Mouse (Mus musculus) testis, postnatal 14 days (tissue): ENCODE results near the gene Tcl1b5.
"Not testable (repeated sequence)": the region's sequence is repeated elsewhere in the genome, so short reads cannot be mapped to it uniquely, and the experiment has no call there.

ENCODE experiments used
- DNase-seq: peaks from one replicate; pipeline ENCODE4 v3.0.0; 2021; ENCODE audit warnings: low spot score

Tcl1b5 gene

GRCm38 (mm10) chr12:105176044-105176443 is at the start of gene Tcl1b5:
Gene Tcl1b5, plus strand, starts transcription at chr12:105176344.
- DNase-seq: not testable (repeated sequence)

GRCm38 (mm10) chr12:105126516-105126915 is 49.6 kb upstream of the Tcl1b5 start:
- DNase-seq: no peak

GRCm38 (mm10) chr12:105127607-105128006 is 48.5 kb upstream of the Tcl1b5 start:
- no peak for DNase-seq

- not testable (repeated sequence) for DNase-seq
These were observed 46.5 kb upstream of the Tcl1b5 start for GRCm38 (mm10) chr12:105129494-105130205.

GRCm38 (mm10) chr12:105134167-105134566 is 42.0 kb upstream of the Tcl1b5 start:
- DNase-seq: not testable (repeated sequence)

GRCm38 (mm10) chr12:105134826-105135225 is 41.3 kb upstream of the Tcl1b5 start:
- DNase-seq: not testable (repeated sequence)

- not testable (repeated sequence) for DNase-seq
These were observed 38.4 kb upstream of the Tcl1b5 start for GRCm38 (mm10) chr12:105137729-105138128.

DNA sequence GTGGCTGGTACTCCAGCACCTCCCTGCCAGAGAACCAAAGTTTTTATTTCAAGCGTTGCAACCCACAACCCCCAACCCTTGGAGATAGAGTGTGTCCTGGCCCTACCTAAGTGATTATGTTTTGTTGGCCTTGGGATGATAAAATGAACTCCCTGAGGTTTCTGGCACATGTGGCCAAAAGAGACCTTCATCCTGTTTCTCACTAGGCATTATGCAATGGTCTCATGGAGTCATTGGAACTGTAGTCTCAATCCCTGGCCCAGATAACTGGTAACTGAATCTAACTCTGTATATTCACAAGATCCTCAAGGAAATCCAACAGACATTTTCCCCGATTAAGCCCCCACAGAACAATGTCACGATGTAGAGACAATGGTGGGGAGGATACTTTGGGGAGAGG is 33.0 kb upstream of the Tcl1b5 start:
- DNase-seq: no peak

GRCm38 (mm10) chr12:105144928-105145327 is 31.2 kb upstream of the Tcl1b5 start:
- not testable (repeated sequence) for DNase-seq

GRCm38 (mm10) chr12:105145714-105146113 is 30.4 kb upstream of the Tcl1b5 start, which contains the start of gene Tcl1b2:
Gene Tcl1b2, plus strand, starts transcription at chr12:105146014.
- DNase-seq: no peak

GRCm38 (mm10) chr12:105155286-105155685 is 20.9 kb upstream of the Tcl1b5 start:
- not testable (repeated sequence) for DNase-seq

DNA sequence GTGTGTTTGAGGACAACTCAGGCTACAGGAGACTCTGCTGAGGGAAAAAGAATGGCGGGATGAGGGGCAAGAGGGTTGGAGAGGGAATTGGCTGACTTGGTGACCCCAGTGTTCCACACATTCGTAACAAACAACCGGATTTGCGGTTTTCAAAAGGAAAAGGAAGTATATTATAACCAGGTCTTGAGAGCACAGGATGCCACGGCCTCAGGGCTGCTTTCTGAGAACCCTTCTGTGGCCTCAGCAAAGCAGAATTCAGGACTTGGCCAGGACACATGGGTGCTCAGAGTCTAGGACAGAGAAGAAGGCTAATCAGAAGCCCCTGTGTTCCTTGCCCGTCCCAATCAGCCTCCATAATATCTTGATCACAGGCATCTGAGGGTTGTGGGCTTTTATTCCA is 17.3 kb upstream of the Tcl1b5 start:
- DNase-seq: no peak

- no peak for DNase-seq
These were observed 16.8 kb upstream of the Tcl1b5 start, which contains the start of gene Tcl1b1 for GRCm38 (mm10) chr12:105159390-105159789. Gene Tcl1b1, plus strand, starts transcription at chr12:105159690.

DNA sequence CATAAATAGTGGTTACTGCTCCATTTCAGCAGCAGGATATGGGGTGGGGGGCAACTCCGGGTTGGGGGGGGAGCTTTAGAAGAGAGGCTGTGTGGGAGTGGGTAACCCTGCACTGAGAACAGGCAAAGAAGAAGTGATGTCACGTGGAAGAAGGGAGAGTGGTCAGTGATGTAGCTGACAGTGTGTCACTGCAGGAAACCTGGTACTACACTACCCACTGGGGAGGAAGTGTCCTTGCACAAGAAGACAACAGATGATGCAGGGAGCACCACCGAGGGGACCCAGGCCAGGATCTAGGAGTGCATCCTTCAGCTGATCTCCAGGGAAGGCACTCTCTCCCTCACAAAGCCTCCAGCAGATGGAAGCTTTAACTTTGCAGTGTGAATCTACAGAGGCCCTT is 9.4 kb upstream of the Tcl1b5 start:
- no peak for DNase-seq

DNA sequence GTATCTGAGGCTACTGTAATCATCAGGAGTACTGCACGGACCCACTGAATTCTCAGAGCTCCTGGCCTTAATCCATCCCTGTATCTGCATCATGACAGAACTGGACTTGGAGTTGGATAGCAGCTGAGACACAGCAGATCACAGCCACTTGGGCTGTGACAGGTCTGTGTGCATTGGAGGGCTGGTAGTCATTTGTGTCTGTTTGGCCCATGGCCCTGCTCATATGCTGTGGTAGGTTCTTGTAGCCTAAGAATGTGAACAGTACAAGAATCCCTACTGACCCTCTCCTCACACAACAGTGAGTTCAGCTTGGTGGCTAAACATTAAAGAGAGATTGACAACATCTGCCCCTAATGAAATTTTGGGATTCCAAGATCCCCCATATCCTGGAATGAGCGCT is 2.8 kb upstream of the Tcl1b5 start:
- DNase-seq: no peak

GRCm38 (mm10) chr12:105174318-105174717 is 1.8 kb upstream of the Tcl1b5 start:
- peak; percentile 35 for DNase-seq

- DNase-seq: not testable (repeated sequence)
These were observed 5.0 kb downstream of the Tcl1b5 start for GRCm38 (mm10) chr12:105181040-105181644.

DNA sequence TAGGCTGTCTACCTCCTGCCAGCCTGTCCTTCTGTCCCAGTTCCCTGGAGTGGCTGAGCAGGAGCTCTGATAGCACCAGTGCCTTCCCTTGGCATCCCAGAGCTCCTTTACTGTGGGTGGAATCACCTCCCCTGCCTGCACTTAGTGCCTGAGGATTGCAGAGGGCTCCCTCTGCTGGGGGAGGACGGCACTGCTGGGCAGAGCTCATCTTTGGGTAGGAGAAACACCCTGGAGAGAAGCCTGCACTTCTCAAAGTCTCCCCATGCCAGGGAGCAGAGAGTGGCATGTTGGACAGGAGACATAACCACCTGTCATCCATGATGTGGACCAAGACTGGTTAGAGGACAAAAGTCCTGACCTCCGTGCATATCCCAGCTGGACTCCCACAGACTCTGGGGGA is 12.8 kb downstream of the Tcl1b5 start:
- DNase-seq: not testable (repeated sequence)

DNA sequence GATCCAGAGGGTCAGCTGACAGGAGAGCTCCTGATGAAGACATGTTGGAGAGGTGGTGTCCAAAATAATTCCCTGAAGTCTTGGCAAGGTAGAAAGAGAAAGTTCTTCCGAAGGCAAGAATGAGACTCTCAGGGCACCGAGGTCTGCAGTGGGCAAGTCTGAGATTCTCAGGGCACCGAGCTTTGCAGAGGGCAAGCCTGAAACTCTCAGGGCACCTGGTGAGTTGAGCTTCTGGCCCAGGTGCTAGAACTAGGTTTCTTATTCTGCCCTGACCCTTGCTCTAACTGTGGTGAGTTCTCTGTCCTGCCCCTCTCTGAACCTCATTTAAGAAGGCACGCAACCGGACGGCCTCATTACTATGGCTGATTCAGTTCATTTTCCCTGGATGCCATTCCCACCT is 14.6 kb downstream of the Tcl1b5 start, which contains the start of gene Tcl1b3:
Gene Tcl1b3, plus strand, starts transcription at position 301 of the 400 bp plus-strand sequence.
- DNase-seq: not testable (repeated sequence)

DNA sequence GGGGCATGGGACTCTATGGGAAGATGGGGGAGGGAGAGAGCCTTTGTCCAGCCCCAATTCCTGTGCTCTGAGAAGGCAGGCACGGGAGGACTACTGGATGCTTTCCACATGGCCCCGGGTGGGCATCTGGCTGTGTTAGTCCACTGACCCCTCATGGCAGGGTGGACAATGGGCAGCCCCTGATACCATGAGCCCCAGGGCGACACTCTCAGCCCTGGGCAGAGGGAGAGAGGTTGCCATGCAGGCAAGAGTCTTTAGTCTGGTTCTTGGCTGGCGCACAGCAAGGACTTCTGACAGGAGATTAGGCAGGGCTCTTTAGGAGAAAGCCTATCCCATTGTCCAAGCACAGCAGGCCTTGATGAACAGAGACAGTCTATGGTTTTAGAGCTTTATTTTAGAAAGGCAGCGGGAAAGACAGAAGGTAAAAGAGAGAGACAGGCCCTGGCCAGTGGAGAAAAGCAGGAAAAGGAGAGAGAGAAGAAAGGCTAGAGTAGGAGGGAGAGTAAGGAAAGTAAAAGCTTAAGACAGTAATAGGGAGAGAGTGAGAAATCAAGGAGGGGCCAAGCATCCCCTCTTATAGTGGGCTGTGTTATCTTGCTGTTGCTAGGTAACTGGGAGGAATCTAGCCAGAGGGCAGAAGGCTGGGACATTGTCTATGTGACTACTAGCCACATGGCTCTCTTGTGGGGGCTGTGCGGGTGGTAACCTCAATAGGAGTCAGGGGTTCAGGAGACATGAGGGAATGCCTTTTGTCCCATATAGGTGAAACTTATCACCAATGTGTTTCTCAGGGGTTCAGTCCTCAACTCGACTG is 23.7 kb downstream of the Tcl1b5 start:
- DNase-seq: not testable (repeated sequence)

GRCm38 (mm10) chr12:105201657-105202056 is 25.5 kb downstream of the Tcl1b5 start, which contains the start of gene Tcl1b4:
Gene Tcl1b4, plus strand, starts transcription at chr12:105201957.
- not testable (repeated sequence) for DNase-seq

GRCm38 (mm10) chr12:105207071-105207470 is 30.9 kb downstream of the Tcl1b5 start:
- no peak for DNase-seq
